Mouse (Mus musculus) spleen, postnatal 36 days (tissue): Measurements from ENCODE around the gene Trex1.

ENCODE experiments used
- DNase-seq, 2 experiments: peaks; one replicate each; pipeline ENCODE4 v3.0.0; 2022; ENCODE audit warnings: low spot score in 2 of 2, mixed read lengths in 1 of 2

The Trex1 gene

GRCm38 (mm10) chr9:109087987-109088386 lies 28.5 kb upstream of the Trex1 start:
- no peak for DNase-seq

- no peak for DNase-seq
Observed at GRCm38 (mm10) chr9:109084922-109085321, 25.4 kb upstream of the Trex1 start.

- peak; percentile 92 for DNase-seq
Observed at GRCm38 (mm10) chr9:109082124-109082800, 22.7 kb upstream of the Trex1 start, which contains the start of the genes Ccdc51 and Tma7. Gene Ccdc51, plus strand, starts transcription at chr9:109082493. Gene Tma7, minus strand, starts transcription at chr9:109082587.

- DNase-seq = no peak
Observed at GRCm38 (mm10) chr9:109081749-109082123, 22.2 kb upstream of the Trex1 start.

GRCm38 (mm10) chr9:109080516-109080915 lies 21.0 kb upstream of the Trex1 start:
- no peak for DNase-seq

GRCm38 (mm10) chr9:109073661-109074573 lies 14.4 kb upstream of the Trex1 start, which contains the start of gene Atrip:
Gene Atrip, minus strand, starts transcription at chr9:109074124.
- peak; percentile 89 to 91 for DNase-seq

GRCm38 (mm10) chr9:109068095-109068735 lies 8.7 kb upstream of the Trex1 start:
- no peak for DNase-seq

- DNase-seq = no peak
Observed at GRCm38 (mm10) chr9:109060898-109061295, 1.4 kb upstream of the Trex1 start.

- no peak for DNase-seq
Observed at GRCm38 (mm10) chr9:109060184-109060897, 807 bp upstream of the Trex1 start.

GRCm38 (mm10) chr9:109058006-109058765 lies 1.3 kb downstream of the Trex1 start:
- DNase-seq = peak; percentile 22 to 25

GRCm38 (mm10) chr9:109057543-109057942 lies 2.0 kb downstream of the Trex1 start:
- peak; percentile 48 to 68 for DNase-seq

GRCm38 (mm10) chr9:109056916-109057315 lies 2.6 kb downstream of the Trex1 start:
- no peak for DNase-seq

GRCm38 (mm10) chr9:109056081-109056690 lies 3.3 kb downstream of the Trex1 start:
- no peak for DNase-seq

- DNase-seq = no peak
Observed at GRCm38 (mm10) chr9:109055271-109056030, 4.1 kb downstream of the Trex1 start.

- peak; percentile 86 to 89 for DNase-seq
Observed at GRCm38 (mm10) chr9:109054712-109055111, 4.8 kb downstream of the Trex1 start.

GRCm38 (mm10) chr9:109053851-109054250 lies 5.7 kb downstream of the Trex1 start:
- no peak for DNase-seq

- DNase-seq = no peak
Observed at GRCm38 (mm10) chr9:109053366-109053765, 6.2 kb downstream of the Trex1 start.

GRCm38 (mm10) chr9:109052490-109053260 lies 6.9 kb downstream of the Trex1 start:
- DNase-seq = peak; percentile 72 to 73
